Mouse (Mus musculus) heart, embryonic 13.5 days (tissue): ENCODE results near the gene Pld6. TPM values are rescaled to one million over a fixed set of nuclear protein-coding genes. Genes with fewer than 3 reads are reported as not detected.
"Not testable (repeated sequence)": the region's sequence is repeated elsewhere in the genome, so short reads cannot be mapped to it uniquely, and the experiment has no call there.

Experiments used
- ATAC-seq: fragments of 200-750 bp; cut with Nextera tagmentation; 2 replicates; pipeline ENCODE4 v1.8.0; 2017; ENCODE audit warnings: moderate TSS enrichment; ENCODE audit not compliant: insufficient number of reproducible peaks, low FRiP score, low TSS enrichment; ENCODE audit errors: extremely low read depth
- H3K27ac ChIP-seq: fragments of 300-500 bp; sonication (generic); replicated peaks from 2 replicates; pipeline ENCODE4 v1.5.1; 2015; ENCODE audit warnings: moderate library complexity, mild to moderate bottlenecking, inconsistent platforms
- H3K27me3 ChIP-seq: fragments of 300-500 bp; sonication (generic); replicated peaks from 2 replicates; pipeline ENCODE4 v1.6.1; 2015; ENCODE audit warnings: mild to moderate bottlenecking, inconsistent platforms
- H3K36me3 ChIP-seq: fragments of 300-500 bp; sonication (generic); 2 replicates; pipeline ENCODE4 v1.6.1; 2015; ENCODE audit warnings: mild to moderate bottlenecking, inconsistent platforms
- H3K4me1 ChIP-seq: fragments of 300-500 bp; sonication (generic); 2 replicates; pipeline ENCODE4 v1.6.1; 2015; ENCODE audit warnings: inconsistent platforms
- H3K4me2 ChIP-seq: fragments of 300-500 bp; sonication (generic); 2 replicates; pipeline ENCODE4 v1.6.1; 2015; ENCODE audit warnings: inconsistent platforms, mild to moderate bottlenecking, moderate library complexity
- H3K4me3 ChIP-seq: fragments of 300-500 bp; sonication (generic); 2 replicates; pipeline ENCODE4 v1.5.1; 2015; ENCODE audit warnings: moderate library complexity, mild to moderate bottlenecking, inconsistent platforms
- H3K9ac ChIP-seq: fragments of 300-500 bp; sonication (generic); 2 replicates; pipeline ENCODE4 v1.6.1; 2015; ENCODE audit warnings: inconsistent platforms, mild to moderate bottlenecking, moderate library complexity
- H3K9me3 ChIP-seq: fragments of 300-500 bp; sonication (generic); 2 replicates; pipeline ENCODE4 v1.6.1; 2016; ENCODE audit warnings: inconsistent platforms
- WGBS: fragments of 180-500 bp; shearing (Covaris S2); methylation state at CpG from one replicate; pipeline ENCODE4 v1.1.7; 2015; ENCODE audit warnings: mixed read lengths; 5-methylcytosine and 5-hydroxymethylcytosine counted together
- polyA plus RNA-seq: library from polyadenylated mRNA; unstranded; fragments of >200 nt; fragmentation: Nextera tagmentation; extraction: Ambion mirVana; gene quantifications from 2 replicates; pipeline ENCODE4 v1.2.1, GENCODE M21; 2015

Gene Pld6
- polyA plus RNA-seq, 1 experiment from 2014 or later: 4.5 TPM

GRCm38 (mm10) chr11:59743712-59744111 is 43.7 kb downstream of the Pld6 start:
- no peak overlapping the region for H3K27ac ChIP-seq
- H3K4me2 ChIP-seq: no peak overlapping the region
- H3K4me1 ChIP-seq: no peaks in the 10 kb centered on the region
- H3K9me3 ChIP-seq: no peaks in the 10 kb centered on the region
- H3K4me3 ChIP-seq: no peak overlapping the region
- ATAC-seq: no peak
- peaks cover 90% of the 10 kb centered on the region for H3K36me3 ChIP-seq
- WGBS: 100% methylated on average over 1 of the region's 1 CpGs
- H3K9ac ChIP-seq: no peak overlapping the region
- no peaks in the 10 kb centered on the region for H3K27me3 ChIP-seq

GRCm38 (mm10) chr11:59743307-59743706 is 44.1 kb downstream of the Pld6 start:
- WGBS: 87% methylated on average over 2 of the region's 2 CpGs
- peaks cover 90% of the 10 kb centered on the region for H3K36me3 ChIP-seq

GRCm38 (mm10) chr11:59741915-59742314 is 45.5 kb downstream of the Pld6 start:
- no peaks in the 10 kb centered on the region for H3K4me1 ChIP-seq
- H3K27ac ChIP-seq: no peak overlapping the region
- H3K36me3 ChIP-seq: peaks cover 99% of the 10 kb centered on the region
- H3K9ac ChIP-seq: no peak overlapping the region
- no peak overlapping the region for H3K4me3 ChIP-seq
- H3K4me2 ChIP-seq: no peak overlapping the region
- ATAC-seq: no peak
- H3K9me3 ChIP-seq: no peaks in the 10 kb centered on the region
- WGBS: 89% methylated on average over 5 of the region's 5 CpGs
- no peaks in the 10 kb centered on the region for H3K27me3 ChIP-seq

More at GRCm38 (mm10) chr11:59743307-59743706, 44.1 kb downstream of the Pld6 start:
- Histone ChIP-seq H3K27ac (no peak overlapping the region), H3K27me3 (no peaks in the 10 kb centered on the region), H3K4me3 (no peak overlapping the region), H3K4me1 (no peaks in the 10 kb centered on the region), H3K9ac (no peak overlapping the region), H3K4me2 (no peak overlapping the region), H3K9me3 (no peaks in the 10 kb centered on the region)
- ATAC-seq: no peak

GRCm38 (mm10) chr11:59739996-59740395 is 47.4 kb downstream of the Pld6 start:
- WGBS: 72% methylated on average over 2 of the region's 2 CpGs
- no peak overlapping the region for H3K9ac ChIP-seq
- H3K4me1 ChIP-seq: no peaks in the 10 kb centered on the region
- no peak overlapping the region for H3K4me3 ChIP-seq
- H3K4me2 ChIP-seq: no peak overlapping the region
- H3K27me3 ChIP-seq: no peaks in the 10 kb centered on the region
- peaks cover 98% of the 10 kb centered on the region for H3K36me3 ChIP-seq
- ATAC-seq: no peak
- no peak overlapping the region for H3K27ac ChIP-seq
- no peaks in the 10 kb centered on the region for H3K9me3 ChIP-seq

- H3K9me3 ChIP-seq: no peaks in the 10 kb centered on the region
- ATAC-seq: no peak
- H3K27me3 ChIP-seq: no peaks in the 10 kb centered on the region
- no peak overlapping the region for H3K27ac ChIP-seq
- H3K4me1 ChIP-seq: peaks cover 8% of the 10 kb centered on the region
- H3K9ac ChIP-seq: no peak overlapping the region
- 91% methylated on average over 12 of the region's 12 CpGs for WGBS
- peaks cover 96% of the 10 kb centered on the region for H3K36me3 ChIP-seq
- H3K4me2 ChIP-seq: no peak overlapping the region
- no peak overlapping the region for H3K4me3 ChIP-seq
These were observed 50.2 kb downstream of the Pld6 start for GRCm38 (mm10) chr11:59737250-59737649.

GRCm38 (mm10) chr11:59735938-59736337 is 51.5 kb downstream of the Pld6 start:
- 80% methylated on average over 4 of the region's 4 CpGs for WGBS

GRCm38 (mm10) chr11:59734335-59734734 is 53.1 kb downstream of the Pld6 start:
- no peaks in the 10 kb centered on the region for H3K9me3 ChIP-seq
- WGBS: 89% methylated on average over 1 of the region's 1 CpGs
- H3K4me3 ChIP-seq: no peak overlapping the region
- H3K4me2 ChIP-seq: no peak overlapping the region
- no peak for ATAC-seq
- no peak overlapping the region for H3K27ac ChIP-seq
- H3K9ac ChIP-seq: no peak overlapping the region
- no peaks in the 10 kb centered on the region for H3K27me3 ChIP-seq
- peaks cover 94% of the 10 kb centered on the region for H3K36me3 ChIP-seq
- peaks cover 14% of the 10 kb centered on the region for H3K4me1 ChIP-seq

More at GRCm38 (mm10) chr11:59735938-59736337, 51.5 kb downstream of the Pld6 start:
- H3K9ac ChIP-seq, H3K9me3 ChIP-seq, ATAC-seq, H3K4me3 ChIP-seq, H3K4me2 ChIP-seq, H3K27me3 ChIP-seq, H3K27ac ChIP-seq: not testable (repeated sequence)
- Histone ChIP-seq H3K4me1 (peaks cover 14% of the 10 kb centered on the region), H3K36me3 (peaks cover 94% of the 10 kb centered on the region)

Other genes with a start within 250 kb of the Pld6 start
- gene Nlrp3, start 246.1 kb downstream of the Pld6 start, polyA plus RNA-seq: 0.15 and 0.41 TPM in 2 replicates
- not detected in 2 replicates for gene Olfr222, start 211.4 kb downstream of the Pld6 start, polyA plus RNA-seq
- gene Olfr223, start 194.4 kb downstream of the Pld6 start, polyA plus RNA-seq: not detected in 2 replicates
- 25.0 and 26.7 TPM in 2 replicates for gene Mprip, start 126.3 kb downstream of the Pld6 start, polyA plus RNA-seq
- 26.9 and 28.6 TPM in 2 replicates for gene Flcn, start 22.4 kb upstream of the Pld6 start, polyA plus RNA-seq
- 36.3 and 36.5 TPM in 2 replicates for gene Nt5m, start 51.8 kb upstream of the Pld6 start, polyA plus RNA-seq
- 152 and 169 TPM in 2 replicates for gene Cops3, start 52.2 kb upstream of the Pld6 start, polyA plus RNA-seq
- 42.6 and 48.2 TPM in 2 replicates for gene Med9, start 160.6 kb upstream of the Pld6 start, polyA plus RNA-seq
- 8.0 and 8.3 TPM in 2 replicates for gene Rasd1, start 177.3 kb upstream of the Pld6 start, polyA plus RNA-seq